Comparison of ENCODE assay signal across 17 mouse cellular contexts in genomic region chr2:92945824-92946598, GRCm38 (mm10). TPM values are rescaled to one million over a fixed set of nuclear protein-coding genes. Genes with fewer than 3 reads are reported as not detected.
DNase-seq lines count a peak whose midpoint lies in the region; ATAC-seq and TF ChIP-seq lines count a peak whose summit lies in the region.
"Had no signal": no experiment of that assay in that cellular context is flagged by ENCODE, and none has a peak within 500 bp of the region (broad histone marks: within the 10 kb centered on the region; RNA-seq: fewer than 3 reads in every experiment).

No protein-coding gene starts in this region.

- TF ChIP-seq CTCF in layer of hippocampus, adult 2 months (conservative IDR thresholded peaks at IDR 0.05), result peak; percentile 56
- TF ChIP-seq CTCF in C2C12 (IDR thresholded peaks at IDR 0.05; ENCODE audit: control insufficient read depth, insufficient read depth, insufficient read length), result no peak
- TF ChIP-seq CTCF in bone marrow macrophage, adult 2 months (IDR thresholded peaks at IDR 0.05; ENCODE audit: low read depth, low read length), result 0 out of 2 replicates have a peak, but pooled peaks have one; percentile 9

- DNase-seq in layer of hippocampus, adult 2 months (ENCODE audit: low spot score in 2 of 2), result no peak
- DNase-seq in layer of hippocampus, adult 18-20 months (ENCODE audit: low spot score in 2 of 2), result no peak
- DNase-seq in thymus, postnatal 0 days (ENCODE audit: low spot score), result peak; percentile 87
- DNase-seq in liver, embryonic 11.5 days (ENCODE audit: low spot score), result no peak
- DNase-seq: cerebellum, adult 8-10 months; heart, adult 2 months; heart, postnatal 10 days; kidney, adult 9 months; retina, postnatal 1 day had no signal

- peaks cover 59% of the 10 kb centered on the region for H3K36me3 ChIP-seq in C2C12 (ENCODE audit: control insufficient read depth, insufficient read depth)
- no peaks in the 10 kb centered on the region for H3K36me3 ChIP-seq in forebrain, embryonic 12.5 days (replicated peaks)
- H3K36me3 ChIP-seq in liver, embryonic 11.5 days (ENCODE audit: control insufficient read depth, insufficient read depth, low read length), result no peaks in the 10 kb centered on the region
- H3K36me3 ChIP-seq: forebrain, embryonic 15.5 days; limb, embryonic 13.5 days had no signal

- 88% methylated on average over 11 of the region's 11 CpGs for WGBS in forebrain, embryonic 12.5 days
- WGBS in liver, embryonic 11.5 days, result 85% methylated on average over 11 of the region's 11 CpGs

- H3K9me3 ChIP-seq in forebrain, embryonic 12.5 days, result no peaks in the 10 kb centered on the region
- no peaks in the 10 kb centered on the region for H3K9me3 ChIP-seq in liver, embryonic 11.5 days (ENCODE audit: control insufficient read depth, low read length)
- H3K9me3 ChIP-seq: forebrain, embryonic 15.5 days; limb, embryonic 13.5 days; neural tube, embryonic 15.5 days had no signal

- peaks cover 34% of the 10 kb centered on the region for H3K79me2 ChIP-seq in C2C12 (ENCODE audit: control insufficient read depth, insufficient read depth)

- H3K4me1 ChIP-seq in bone marrow macrophage, adult 2 months (ENCODE audit: control insufficient read depth, insufficient read depth, low read length), result no peaks in the 10 kb centered on the region
- peaks cover 15% of the 10 kb centered on the region for H3K4me1 ChIP-seq in forebrain, embryonic 12.5 days
- 0 out of 2 replicates have a peak, but pooled peaks cover 4% of the 10 kb centered on the region for H3K4me1 ChIP-seq in liver, embryonic 11.5 days (replicated peaks; ENCODE audit: control insufficient read depth, insufficient read depth, low read length)

- no peaks in the 10 kb centered on the region for H3K27me3 ChIP-seq in C2C12 (ENCODE audit: control insufficient read depth, insufficient read depth, insufficient read length)
- no peaks in the 10 kb centered on the region for H3K27me3 ChIP-seq in forebrain, embryonic 12.5 days
- peaks cover 13% of the 10 kb centered on the region for H3K27me3 ChIP-seq in liver, embryonic 11.5 days (replicated peaks; ENCODE audit: control insufficient read depth, insufficient read depth, low read length)
- H3K27me3 ChIP-seq: forebrain, embryonic 15.5 days had no signal

- H3K27ac ChIP-seq in layer of hippocampus, adult 2 months, result peak overlapping the region; percentile 28; the same call in 1 of the 2 replicates
- H3K27ac ChIP-seq in bone marrow macrophage, adult 2 months (ENCODE audit: insufficient read depth, low read depth, low read length), result no peak overlapping the region
- H3K27ac ChIP-seq in forebrain, embryonic 12.5 days, result no peak overlapping the region
- no peak overlapping the region for H3K27ac ChIP-seq in liver, embryonic 11.5 days (ENCODE audit: low read depth, low read length)
- H3K27ac ChIP-seq: forebrain, embryonic 15.5 days; heart, adult 2 months; limb, embryonic 13.5 days; neural tube, embryonic 15.5 days had no signal

- ATAC-seq in forebrain, embryonic 12.5 days (ENCODE audit: low FRiP score), result no peak
- ATAC-seq in liver, embryonic 11.5 days (replicated peaks; ENCODE audit: low FRiP score), result no peak
- ATAC-seq: forebrain, embryonic 15.5 days; hindbrain, embryonic 16.5 days had no signal

- no peak for TF ChIP-seq POLR2A in bone marrow macrophage, adult 2 months (IDR thresholded peaks at IDR 0.05; ENCODE audit: borderline replicate concordance, low read depth, low read length)

- no peak overlapping the region for H3K9ac ChIP-seq in forebrain, embryonic 12.5 days
- no peak overlapping the region for H3K9ac ChIP-seq in liver, embryonic 11.5 days (ENCODE audit: low read depth, low read length)
- H3K9ac ChIP-seq: forebrain, embryonic 15.5 days; limb, embryonic 13.5 days; neural tube, embryonic 15.5 days had no signal

- H3K4me3 ChIP-seq in layer of hippocampus, adult 2 months, result no peak overlapping the region
- H3K4me3 ChIP-seq in C2C12 (ENCODE audit: insufficient read depth, poor library complexity, severe bottlenecking), result no peak overlapping the region
- H3K4me3 ChIP-seq in bone marrow macrophage, adult 2 months (ENCODE audit: insufficient read depth, low read length), result no peak overlapping the region
- H3K4me3 ChIP-seq in forebrain, embryonic 12.5 days (replicated peaks), result no peak overlapping the region
- no peak overlapping the region for H3K4me3 ChIP-seq in liver, embryonic 11.5 days (ENCODE audit: low read depth, low read length)
- H3K4me3 ChIP-seq: forebrain, embryonic 15.5 days; heart, adult 2 months; limb, embryonic 13.5 days; neural tube, embryonic 15.5 days had no signal

- H3K4me2 ChIP-seq in forebrain, embryonic 12.5 days, result no peak overlapping the region
- no peak overlapping the region for H3K4me2 ChIP-seq in liver, embryonic 11.5 days
- H3K4me2 ChIP-seq: forebrain, embryonic 15.5 days; limb, embryonic 13.5 days; neural tube, embryonic 15.5 days had no signal

- H3K79me3 ChIP-seq in C2C12 (ENCODE audit: low read depth), result peaks cover 3% of the 10 kb centered on the region

- peak overlapping the region; percentile 19 for H3ac ChIP-seq in C2C12 (ENCODE audit: control insufficient read depth, insufficient read length, low read depth)

TF ChIP-seq in C2C12, 6 proteins besides CTCF, POLR2A, EP300 and RAD21:
- no peak for TF ChIP-seq FOSL1 (IDR thresholded peaks at IDR 0.05; ENCODE audit: insufficient read depth, low read length, poor library complexity, severe bottlenecking)
- TF ChIP-seq MYOD1 (IDR thresholded peaks at IDR 0.05; ENCODE audit: control insufficient read depth, insufficient read length, low read depth), result peak; percentile 62

RNA-seq across cellular contexts. Expression of gene Syt13, which starts 31.1 kb away (rescaled TPM):
- total RNA-seq in layer of hippocampus, adult 2 months (2021), result 100 to 1,000 TPM; 153 to 163 TPM
- 100 to 1,000 TPM; 141 to 158 TPM for total RNA-seq in layer of hippocampus, adult 18-20 months (2021)
- 125 TPM for polyA plus RNA-seq in C2C12 (2012; fragmentation: generic; extraction: Trizol)
- polyA plus RNA-seq in bone marrow macrophage, adult 2 months (2012; ENCODE audit: insufficient read depth, insufficient read length, missing spikeins), result 0.21 TPM in 1 of 2 replicates, not detected in the other
- 22.7 and 28.2 TPM in 2 replicates for polyA plus RNA-seq in thymus, postnatal 0 days (2015; fragmentation: Nextera tagmentation; extraction: Ambion mirVana)
- polyA plus RNA-seq in forebrain, embryonic 12.5 days (2016; fragmentation: Nextera tagmentation; extraction: Ambion mirVana), result 13.8 and 15.4 TPM in 2 replicates
- polyA plus RNA-seq in liver, embryonic 11.5 days (2014; fragmentation: Nextera tagmentation; extraction: Ambion mirVana), result 0.71 and 0.78 TPM in 2 replicates
- total RNA-seq: megakaryocyte progenitor cell, adult 5-6 weeks had no signal
